Mouse (Mus musculus) liver, embryonic 12.5 days (tissue): ENCODE measurements around the gene 2410131K14Rik. TPM values are rescaled to one million over a fixed set of nuclear protein-coding genes. Genes with fewer than 3 reads are reported as not detected.

Source experiments
- ATAC-seq: fragments of 200-750 bp; cut with Nextera tagmentation; 2 replicates; pipeline ENCODE4 v1.8.0; 2017; ENCODE audit warnings: moderate number of reproducible peaks, mild to moderate bottlenecking, moderate library complexity
- H3K27ac ChIP-seq: fragments of 300-500 bp; sonication (generic); 2 replicates; pipeline ENCODE4 v1.5.1; 2016; ENCODE audit warnings: mild to moderate bottlenecking
- H3K27me3 ChIP-seq: fragments of 300-500 bp; sonication (generic); replicated peaks from 2 replicates; pipeline ENCODE4 v1.6.1; 2016; ENCODE audit warnings: mild to moderate bottlenecking, moderate library complexity
- H3K36me3 ChIP-seq: fragments of 300-500 bp; sonication (generic); 2 replicates; pipeline ENCODE4 v1.6.1; 2016; ENCODE audit warnings: mild to moderate bottlenecking, moderate library complexity
- H3K4me1 ChIP-seq: fragments of 300-500 bp; sonication (generic); 2 replicates; pipeline ENCODE4 v1.6.1; 2016
- H3K4me2 ChIP-seq: fragments of 300-500 bp; sonication (generic); 2 replicates; pipeline ENCODE4 v1.6.1; 2016; ENCODE audit warnings: mild to moderate bottlenecking, moderate library complexity
- H3K4me3 ChIP-seq: fragments of 300-500 bp; sonication (generic); 2 replicates; pipeline ENCODE4 v1.5.1; 2016; ENCODE audit warnings: mild to moderate bottlenecking, moderate library complexity
- H3K9ac ChIP-seq: fragments of 300-500 bp; sonication (generic); 2 replicates; pipeline ENCODE4 v1.6.1; 2016; ENCODE audit warnings: mild to moderate bottlenecking, moderate library complexity
- H3K9me3 ChIP-seq: fragments of 300-500 bp; sonication (generic); replicated peaks from 2 replicates; pipeline ENCODE4 v1.6.1; 2016; ENCODE audit warnings: mild to moderate bottlenecking, moderate library complexity
- WGBS: fragments of 180-500 bp; shearing (Covaris S2); methylation state at CpG from one replicate; pipeline ENCODE4 v1.1.7; 2016; ENCODE audit not compliant: insufficient replicate concordance; 5-methylcytosine and 5-hydroxymethylcytosine counted together
- polyA plus RNA-seq: library from polyadenylated mRNA; unstranded; fragments of >200 nt; fragmentation: Nextera tagmentation; extraction: Ambion mirVana; gene quantifications from 2 replicates; pipeline ENCODE4 v1.2.1, GENCODE M21; 2016

Gene 2410131K14Rik
- polyA plus RNA-seq, 1 experiment from 2014 or later, result 2.3 TPM

DNA sequence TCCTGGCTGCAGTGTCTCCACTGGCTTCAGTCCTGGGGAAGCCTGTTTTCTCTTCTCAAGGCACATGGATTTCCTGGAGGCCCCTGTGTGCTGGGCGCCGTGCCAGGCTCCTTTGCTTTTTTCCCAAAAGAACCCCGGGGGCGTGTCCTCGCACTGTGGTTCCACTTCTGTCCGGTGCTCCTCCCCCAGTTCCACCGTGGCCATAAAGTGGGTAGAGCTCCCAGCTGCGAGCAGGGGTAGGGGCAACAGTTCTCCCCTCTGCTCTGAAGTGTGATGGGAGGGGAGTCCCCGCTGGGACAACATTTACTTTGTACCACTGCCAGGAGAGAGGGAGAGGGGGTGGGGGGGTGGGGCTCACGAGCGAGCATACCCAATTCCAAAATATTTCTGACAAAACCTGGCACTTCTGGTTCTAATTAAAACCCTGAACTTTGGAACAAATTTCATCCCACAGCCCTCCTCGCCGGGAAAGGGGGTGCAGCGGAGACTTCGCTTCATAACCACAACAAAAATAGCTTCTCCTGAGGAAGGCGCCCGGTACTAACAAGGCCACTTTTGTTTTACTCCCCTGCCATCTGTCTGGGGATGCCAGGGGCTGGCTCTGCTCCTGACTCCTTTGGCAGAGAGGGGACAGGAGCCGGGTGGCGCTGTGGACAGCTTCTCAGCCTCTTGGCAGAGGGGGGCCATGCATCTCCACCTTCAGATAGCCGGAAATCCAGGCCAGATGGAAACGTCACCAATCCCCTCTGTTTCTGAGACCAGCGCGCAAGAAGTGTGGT lies 49.2 kb downstream of the 2410131K14Rik start:
- 38% methylated on average over 23 of the region's 23 CpGs for WGBS
- no peaks in the 10 kb centered on the region for H3K27me3 ChIP-seq
- H3K36me3 ChIP-seq, result no peaks in the 10 kb centered on the region
- no peak overlapping the region for H3K9ac ChIP-seq
- peak; percentile 57; the same call in 1 of the 2 replicates for ATAC-seq
- H3K4me1 ChIP-seq, result peaks cover 2% of the 10 kb centered on the region; the same call in 1 of the 2 replicates
- no peak overlapping the region for H3K4me3 ChIP-seq
- no peaks in the 10 kb centered on the region for H3K9me3 ChIP-seq
- H3K4me2 ChIP-seq, result peak overlapping the region; percentile 4; the same call in 1 of the 2 replicates
- peak overlapping the region; percentile 62 for H3K27ac ChIP-seq

DNA sequence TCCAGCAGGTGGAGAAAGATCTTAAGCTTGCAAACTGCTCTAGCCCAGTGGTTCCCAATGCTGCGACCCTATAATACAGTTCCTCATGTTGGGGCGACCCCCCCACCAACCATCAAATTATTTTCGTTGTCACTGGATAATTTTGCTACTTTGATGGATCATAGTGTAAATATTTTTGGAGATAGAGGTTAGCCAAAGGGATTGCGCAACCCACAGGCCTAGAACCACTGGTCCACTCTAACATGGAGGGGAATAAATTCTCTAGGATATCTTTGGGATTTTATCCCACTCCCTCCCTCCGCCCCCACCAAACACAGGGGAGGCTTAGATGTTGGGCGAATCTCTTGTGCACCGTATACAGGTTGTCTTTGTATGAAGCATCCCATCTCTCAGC lies 49.8 kb downstream of the 2410131K14Rik start:
- Histone ChIP-seq H3K4me2 (0 out of 2 replicates have a peak overlapping the region, but pooled peaks have one; percentile 4), H3K4me3 (no peak overlapping the region), H3K9me3 (no peaks in the 10 kb centered on the region), H3K27ac (peak overlapping the region; percentile 62), H3K4me1 (peaks cover 2% of the 10 kb centered on the region; the same call in 1 of the 2 replicates), H3K36me3 (no peaks in the 10 kb centered on the region), H3K27me3 (no peaks in the 10 kb centered on the region), H3K9ac (no peak overlapping the region)
- WGBS, result 70% methylated on average over 7 of the region's 7 CpGs
- ATAC-seq, result no peak

DNA sequence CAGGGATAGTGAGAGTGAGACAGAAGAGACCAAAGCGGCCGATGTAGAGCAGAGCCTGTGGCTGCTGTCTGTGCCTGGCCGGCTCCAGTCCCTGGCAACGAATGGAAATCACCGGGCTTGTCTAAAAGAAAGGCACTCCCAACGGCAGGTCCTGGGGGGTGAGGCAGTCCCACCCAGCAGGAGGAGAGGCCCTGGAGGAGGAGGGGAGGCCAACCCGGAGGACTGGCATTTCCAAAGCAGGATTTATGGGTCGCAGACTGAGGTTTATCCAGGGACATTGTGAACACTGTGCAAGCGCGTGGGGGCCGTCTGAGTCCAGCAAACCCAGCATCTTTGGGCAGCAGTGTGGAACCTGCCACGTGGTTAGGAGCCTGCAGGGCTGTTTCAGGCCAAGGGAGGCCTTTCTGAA lies 52.3 kb downstream of the 2410131K14Rik start:
- H3K4me2 ChIP-seq, result no peak overlapping the region
- H3K4me1 ChIP-seq, result peaks cover 2% of the 10 kb centered on the region; the same call in 1 of the 2 replicates
- no peak for ATAC-seq
- WGBS, result 48% methylated on average over 12 of the region's 12 CpGs
- no peak overlapping the region for H3K9ac ChIP-seq
- H3K27ac ChIP-seq, result no peak overlapping the region
- H3K27me3 ChIP-seq, result no peaks in the 10 kb centered on the region
- no peak overlapping the region for H3K4me3 ChIP-seq
- H3K36me3 ChIP-seq, result no peaks in the 10 kb centered on the region
- H3K9me3 ChIP-seq, result no peaks in the 10 kb centered on the region

DNA sequence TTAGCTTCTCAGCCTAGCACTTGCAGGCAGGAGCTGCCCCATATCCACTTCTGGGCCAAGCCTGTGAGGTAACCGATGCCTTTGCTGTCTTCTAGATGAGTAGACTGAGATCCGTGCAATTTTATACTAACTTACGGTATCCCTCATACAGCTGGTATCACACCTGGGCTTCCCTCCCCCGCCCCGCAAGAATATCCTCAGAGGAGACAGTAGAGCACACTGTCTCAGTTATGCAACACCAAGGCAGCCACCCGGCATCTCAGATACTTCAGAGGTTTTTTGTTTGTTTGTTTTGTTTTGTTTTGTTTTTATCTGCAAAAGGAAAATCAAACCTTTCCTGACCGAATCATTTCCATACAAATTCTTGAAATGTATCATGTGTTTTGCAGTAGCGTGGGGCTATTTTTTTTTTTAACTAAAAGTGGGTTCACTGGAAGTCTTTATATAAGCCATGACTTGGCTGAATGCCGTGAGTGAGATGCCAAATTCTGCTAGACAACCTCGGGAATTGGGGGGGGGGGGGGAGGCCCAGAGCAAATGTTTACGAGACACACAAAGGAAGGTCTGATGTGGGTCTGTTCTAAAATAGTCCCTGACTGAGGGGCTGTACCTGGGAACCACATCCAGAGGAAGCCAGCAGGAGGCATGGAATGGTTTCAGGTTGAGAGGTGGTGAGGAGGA lies 54.8 kb downstream of the 2410131K14Rik start:
- WGBS, result 66% methylated on average over 11 of the region's 11 CpGs
- Histone ChIP-seq H3K27me3 (no peaks in the 10 kb centered on the region), H3K36me3 (no peaks in the 10 kb centered on the region), H3K4me1 (peaks cover 5% of the 10 kb centered on the region; the same call in 1 of the 2 replicates), H3K9me3 (no peaks in the 10 kb centered on the region), H3K27ac (no peak overlapping the region), H3K4me2 (no peak overlapping the region), H3K4me3 (no peak overlapping the region), H3K9ac (no peak overlapping the region)
- ATAC-seq, result no peak

DNA sequence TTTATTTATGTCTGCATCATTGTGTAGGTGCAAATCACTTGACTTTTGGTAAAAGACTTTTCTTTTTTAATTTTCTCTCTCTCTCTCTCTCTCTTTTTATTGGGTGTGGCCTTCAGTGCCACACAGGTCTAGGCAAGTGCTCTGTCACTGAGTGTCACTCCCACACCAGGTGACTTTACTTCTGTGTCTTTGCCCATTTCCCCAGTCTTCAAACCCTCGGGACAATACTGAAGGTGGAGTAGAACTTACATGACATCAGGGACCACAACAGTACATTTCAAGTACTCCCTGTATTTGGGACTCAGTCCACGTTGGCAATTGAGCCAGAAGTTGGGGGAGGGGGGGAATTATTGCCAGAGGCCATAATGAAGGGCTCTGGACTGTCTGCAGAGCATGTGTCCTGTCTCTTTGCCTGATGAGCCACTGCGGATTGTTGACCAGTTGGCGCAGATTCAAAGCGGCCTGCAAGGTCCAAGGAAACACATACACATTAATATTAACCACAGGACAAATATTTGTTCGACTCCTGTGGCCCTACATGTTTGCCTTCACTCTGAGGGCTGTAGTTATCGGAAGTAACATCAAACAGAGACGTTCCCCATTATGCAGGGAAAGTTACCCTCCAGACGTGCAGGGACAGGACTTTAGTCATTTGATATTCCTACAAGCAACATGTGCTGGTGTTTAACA lies 57.6 kb downstream of the 2410131K14Rik start:
- WGBS, result 58% methylated on average over 9 of the region's 9 CpGs
- H3K4me3 ChIP-seq, result no peak overlapping the region
- no peaks in the 10 kb centered on the region for H3K27me3 ChIP-seq
- no peaks in the 10 kb centered on the region for H3K36me3 ChIP-seq
- no peak overlapping the region for H3K4me2 ChIP-seq
- H3K9ac ChIP-seq, result no peak overlapping the region
- ATAC-seq, result peak; percentile 70
- H3K9me3 ChIP-seq, result no peaks in the 10 kb centered on the region
- no peak overlapping the region for H3K27ac ChIP-seq
- H3K4me1 ChIP-seq, result 0 out of 2 replicates have a peak, but pooled peaks cover 3% of the 10 kb centered on the region

DNA sequence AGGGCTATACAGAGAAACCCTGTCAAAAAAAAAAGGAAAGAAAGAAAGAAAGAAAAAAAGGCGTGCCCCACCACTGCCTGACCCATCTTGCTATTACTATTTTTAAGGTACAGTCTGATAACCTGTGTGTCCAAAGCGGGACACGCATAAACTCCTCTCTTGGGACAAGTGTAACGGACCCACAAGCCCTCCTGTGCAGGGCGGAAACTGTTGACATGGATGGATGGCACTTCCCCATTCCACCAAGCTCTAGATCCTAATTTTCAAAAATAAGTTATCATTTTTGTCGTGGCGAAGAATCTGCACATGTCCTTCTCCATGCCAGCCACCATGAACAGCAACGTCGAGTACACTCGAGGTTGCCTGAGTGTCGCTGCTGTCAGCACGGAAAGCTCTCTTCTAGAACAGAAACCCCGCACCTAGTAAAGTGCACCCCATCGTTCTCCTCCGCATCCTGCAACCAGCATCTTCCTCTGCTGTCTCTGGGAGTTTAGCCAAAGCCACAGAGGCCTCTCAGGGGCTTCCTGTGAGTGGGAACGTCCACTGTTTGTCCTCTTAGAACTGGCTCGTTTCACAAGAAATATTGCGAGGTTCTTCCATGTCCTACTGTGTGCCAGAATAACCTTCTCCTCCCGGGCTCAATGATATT lies 60.1 kb downstream of the 2410131K14Rik start:
- H3K4me1 ChIP-seq, result 0 out of 2 replicates have a peak, but pooled peaks cover 3% of the 10 kb centered on the region
- WGBS, result 49% methylated on average over 19 of the region's 19 CpGs
- no peak overlapping the region for H3K4me2 ChIP-seq
- ATAC-seq, result no peak
- no peaks in the 10 kb centered on the region for H3K36me3 ChIP-seq
- no peaks in the 10 kb centered on the region for H3K27me3 ChIP-seq
- no peaks in the 10 kb centered on the region for H3K9me3 ChIP-seq
- H3K4me3 ChIP-seq, result no peak overlapping the region
- H3K9ac ChIP-seq, result no peak overlapping the region
- H3K27ac ChIP-seq, result no peak overlapping the region

DNA sequence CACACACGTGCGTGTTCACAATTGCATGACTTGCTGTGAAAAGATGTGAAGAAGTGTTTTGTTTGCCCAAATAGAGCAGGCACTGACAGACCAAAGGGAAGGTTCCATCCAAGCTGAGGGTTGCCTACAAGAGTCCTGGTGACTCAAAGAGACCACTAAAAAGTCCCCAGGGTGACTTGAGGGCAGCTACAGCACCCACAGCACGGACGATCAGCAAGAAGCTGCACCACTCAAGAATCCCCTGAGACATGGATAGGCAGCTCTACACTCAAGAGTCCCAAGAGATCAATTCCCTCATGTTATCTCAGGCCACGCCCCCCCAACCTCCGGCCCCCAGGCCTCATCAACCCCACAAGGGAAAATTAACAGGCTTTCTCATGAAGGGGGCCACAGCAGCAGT lies 65.4 kb downstream of the 2410131K14Rik start:
- H3K4me2 ChIP-seq, result no peak overlapping the region
- H3K27me3 ChIP-seq, result no peaks in the 10 kb centered on the region
- H3K27ac ChIP-seq, result no peak overlapping the region
- H3K9ac ChIP-seq, result no peak overlapping the region
- no peaks in the 10 kb centered on the region for H3K9me3 ChIP-seq
- no peak for ATAC-seq
- 57% methylated on average over 6 of the region's 6 CpGs for WGBS
- no peaks in the 10 kb centered on the region for H3K36me3 ChIP-seq
- H3K4me3 ChIP-seq, result no peak overlapping the region
- no peaks in the 10 kb centered on the region for H3K4me1 ChIP-seq

DNA sequence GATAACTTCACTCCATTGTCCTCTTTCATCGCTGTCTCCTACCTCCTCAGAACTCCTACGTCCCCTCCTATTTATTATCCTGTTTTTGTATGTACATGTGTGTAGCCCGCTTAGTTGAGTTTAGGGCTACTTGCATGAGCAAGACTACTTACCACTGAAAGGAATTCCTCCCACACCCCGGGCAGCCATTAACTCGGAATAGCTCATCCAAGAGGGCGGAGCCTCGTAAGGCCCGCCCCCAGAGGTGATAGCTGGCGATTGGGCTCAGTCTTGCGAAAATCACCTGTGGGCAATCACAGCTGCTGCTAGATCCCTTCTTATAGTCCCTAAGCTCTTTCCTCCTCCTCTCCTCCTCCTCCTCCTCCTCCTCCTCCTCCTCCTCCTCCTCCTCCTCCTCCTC lies 66.2 kb downstream of the 2410131K14Rik start:
- Histone ChIP-seq H3K9me3 (no peaks in the 10 kb centered on the region), H3K4me3 (no peak overlapping the region), H3K36me3 (no peaks in the 10 kb centered on the region), H3K9ac (no peak overlapping the region), H3K27ac (no peak overlapping the region), H3K27me3 (no peaks in the 10 kb centered on the region), H3K4me1 (no peaks in the 10 kb centered on the region), H3K4me2 (no peak overlapping the region)
- ATAC-seq, result no peak
- WGBS, result 43% methylated on average over 10 of the region's 10 CpGs

DNA sequence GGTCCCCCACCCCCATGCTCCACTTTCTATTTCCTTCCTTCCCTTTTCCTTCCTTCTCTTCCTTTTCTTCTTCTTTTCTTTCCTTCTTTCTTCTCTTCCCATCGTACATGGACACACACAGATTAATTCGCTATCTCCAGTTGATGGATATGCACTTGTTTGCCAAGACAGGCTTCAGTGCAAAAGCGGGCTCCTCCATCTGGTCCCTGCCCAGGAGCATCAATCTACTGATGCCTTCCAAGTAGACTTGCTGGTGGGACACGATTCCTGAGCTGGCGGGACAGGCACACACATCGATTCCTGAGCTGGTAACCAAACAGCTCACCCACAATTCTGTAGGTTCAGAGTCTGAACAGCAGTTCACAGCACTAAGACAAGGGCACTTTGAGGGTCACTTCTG lies 68.7 kb downstream of the 2410131K14Rik start:
- H3K4me3 ChIP-seq, result no peak overlapping the region

More for the DNA sequence above, 68.7 kb downstream of the 2410131K14Rik start:
- Histone ChIP-seq H3K9me3 (no peaks in the 10 kb centered on the region), H3K9ac (no peak overlapping the region), H3K4me1 (0 out of 2 replicates have a peak, but pooled peaks cover 4% of the 10 kb centered on the region), H3K36me3 (no peaks in the 10 kb centered on the region), H3K27me3 (peaks cover 13% of the 10 kb centered on the region), H3K27ac (no peak overlapping the region), H3K4me2 (no peak overlapping the region)
- ATAC-seq, result no peak
- WGBS, result 61% methylated on average over 6 of the region's 6 CpGs
